Mouse (Mus musculus) mesoderm, embryonic 11.5 days (tissue): ENCODE measurements around the gene Casc3.
A peak's percentile ranks its signal among the peaks of the same experiment; 100 is the strongest.

Experiments
- DNase-seq: peaks from one replicate; pipeline ENCODE4 v3.0.0-alpha.2; 2012; ENCODE audit warnings: low read depth, low spot score

Gene Casc3

DNA sequence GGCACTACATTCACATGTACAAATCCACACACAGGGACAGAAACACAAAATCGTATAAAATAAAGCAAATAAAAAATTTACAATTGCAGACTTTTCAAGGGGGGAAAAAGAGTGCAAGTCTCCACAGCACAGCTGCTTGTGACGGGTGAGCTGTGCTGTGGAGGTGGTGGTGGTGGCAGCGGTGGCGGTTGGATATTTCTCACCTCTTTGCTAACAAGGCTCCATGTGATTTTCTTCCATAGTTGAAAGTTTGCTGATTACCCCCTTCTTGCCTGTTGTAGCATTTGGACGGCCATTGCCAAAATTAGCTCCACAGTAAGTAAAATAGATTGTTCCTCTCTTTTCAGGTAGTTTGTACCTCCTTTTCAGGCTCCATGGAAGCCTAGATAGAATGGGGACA, at the start of gene Casc3:
TSS of gene Casc3 (plus strand) at position 301 of the 400 bp plus-strand sequence.
- DNase-seq = no peak

DNA sequence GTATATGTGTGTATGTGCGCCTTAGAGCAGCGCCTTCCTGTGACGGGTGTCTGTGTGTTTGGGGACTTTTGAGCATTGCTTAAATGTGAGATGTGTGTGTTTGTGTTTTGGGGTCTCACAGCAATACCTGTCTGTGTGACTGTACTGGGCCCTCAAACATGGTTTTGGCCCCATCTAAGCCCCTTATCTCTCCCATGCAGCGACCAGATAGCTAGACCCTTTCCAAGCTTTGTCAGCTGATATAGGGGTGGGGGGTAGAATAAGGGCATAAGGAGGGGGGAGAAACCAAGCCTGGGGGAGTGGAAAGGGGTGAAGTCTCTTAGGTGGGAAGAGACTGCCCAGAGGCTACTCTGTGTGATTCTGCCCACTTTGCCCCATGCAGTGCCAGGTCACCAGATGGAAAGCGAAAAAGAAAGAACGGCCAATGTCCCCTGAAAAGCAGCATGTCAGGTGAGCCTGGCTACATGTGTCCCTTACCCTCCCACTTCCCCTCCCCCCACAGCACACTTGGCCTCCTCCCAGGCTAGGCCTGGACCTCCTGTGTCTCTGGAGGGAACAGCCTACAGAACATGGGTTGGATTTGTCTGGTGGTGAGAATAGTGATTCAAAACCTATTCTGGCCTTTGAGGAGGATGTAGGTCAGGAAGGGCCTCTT, 48.9 kb upstream of the Casc3 start:
- no peak for DNase-seq

DNA sequence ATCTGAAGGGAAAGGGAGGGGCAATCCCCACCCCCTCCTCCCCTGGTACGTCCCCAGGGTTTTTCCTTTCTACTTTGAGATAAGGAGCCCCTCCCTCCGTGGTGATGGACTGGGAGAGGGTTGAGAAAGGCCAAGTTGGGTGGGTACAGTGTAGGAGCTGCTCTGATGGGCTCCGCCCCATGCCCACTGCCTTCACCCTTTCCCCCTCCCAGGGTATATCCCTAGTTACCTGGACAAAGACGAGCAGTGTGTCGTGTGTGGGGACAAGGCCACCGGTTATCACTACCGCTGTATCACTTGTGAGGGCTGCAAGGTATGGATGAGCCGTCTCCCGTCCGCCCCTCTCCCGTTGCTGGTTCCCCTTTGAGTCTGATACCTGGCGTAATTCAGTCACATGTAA, 48.0 kb upstream of the Casc3 start:
- DNase-seq = no peak

DNA sequence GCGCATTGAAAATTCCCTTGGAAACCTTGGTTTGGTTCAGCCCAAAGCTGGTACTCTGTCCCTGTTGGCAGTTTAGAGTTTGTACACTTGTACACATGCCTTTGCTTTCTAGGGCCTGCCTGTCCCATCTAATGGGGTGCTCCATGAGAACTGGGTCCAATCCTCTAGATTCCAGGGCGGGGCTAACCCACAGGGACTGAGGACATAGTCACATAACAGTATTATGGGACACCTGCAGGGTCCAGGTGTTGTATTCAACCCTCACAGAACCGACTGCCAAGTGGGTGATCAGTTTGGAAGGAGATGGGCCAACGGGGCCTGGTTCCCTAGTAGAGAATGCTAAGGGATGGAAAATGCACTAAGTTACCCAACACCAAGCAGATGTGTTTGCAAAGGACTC, 42.8 kb upstream of the Casc3 start:
- DNase-seq = no peak

DNA sequence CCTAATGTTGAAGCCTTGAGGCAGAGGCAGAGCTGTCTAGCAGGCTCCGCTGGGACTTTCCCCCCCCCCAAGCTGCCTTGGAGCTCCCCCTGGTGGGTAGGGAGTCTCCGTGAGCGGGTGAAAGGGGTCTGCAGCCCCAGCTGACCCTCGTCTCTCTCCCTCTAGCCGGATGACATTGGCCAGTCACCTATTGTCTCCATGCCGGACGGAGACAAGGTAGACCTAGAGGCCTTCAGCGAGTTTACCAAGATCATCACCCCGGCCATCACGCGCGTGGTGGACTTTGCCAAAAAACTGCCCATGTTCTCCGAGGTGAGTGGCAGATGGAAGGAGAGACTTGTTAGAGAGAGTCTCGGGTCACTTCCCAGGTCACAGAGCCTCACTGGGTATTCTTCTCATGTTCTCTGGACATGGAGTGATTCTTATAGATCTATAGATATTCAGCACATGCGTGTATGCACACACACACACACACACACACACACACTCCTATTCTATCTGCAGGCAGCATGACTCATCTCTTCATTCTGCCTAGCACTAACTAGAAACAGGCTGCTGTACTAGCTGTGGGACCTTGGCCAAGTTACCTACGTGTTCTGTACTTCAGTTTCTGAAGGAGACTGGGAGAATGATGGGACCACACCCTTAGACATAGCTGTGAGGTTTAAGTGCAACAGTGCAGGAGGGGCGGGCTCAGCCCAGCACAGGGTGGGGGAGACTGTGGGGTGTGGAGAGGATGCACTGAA, 41.8 kb upstream of the Casc3 start:
- no peak for DNase-seq

DNA sequence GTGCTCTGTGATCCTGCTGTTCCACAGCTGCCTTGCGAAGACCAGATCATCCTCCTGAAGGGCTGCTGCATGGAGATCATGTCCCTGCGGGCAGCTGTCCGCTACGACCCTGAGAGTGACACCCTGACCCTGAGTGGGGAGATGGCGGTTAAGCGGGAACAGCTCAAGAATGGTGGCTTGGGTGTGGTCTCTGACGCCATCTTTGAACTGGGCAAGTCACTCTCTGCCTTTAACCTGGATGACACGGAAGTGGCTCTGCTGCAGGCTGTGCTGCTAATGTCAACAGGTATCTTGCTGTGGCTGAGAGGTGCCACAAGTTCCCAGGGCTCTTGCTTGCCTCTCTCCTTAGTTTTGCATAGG, 41.2 kb upstream of the Casc3 start:
- no peak for DNase-seq

DNA sequence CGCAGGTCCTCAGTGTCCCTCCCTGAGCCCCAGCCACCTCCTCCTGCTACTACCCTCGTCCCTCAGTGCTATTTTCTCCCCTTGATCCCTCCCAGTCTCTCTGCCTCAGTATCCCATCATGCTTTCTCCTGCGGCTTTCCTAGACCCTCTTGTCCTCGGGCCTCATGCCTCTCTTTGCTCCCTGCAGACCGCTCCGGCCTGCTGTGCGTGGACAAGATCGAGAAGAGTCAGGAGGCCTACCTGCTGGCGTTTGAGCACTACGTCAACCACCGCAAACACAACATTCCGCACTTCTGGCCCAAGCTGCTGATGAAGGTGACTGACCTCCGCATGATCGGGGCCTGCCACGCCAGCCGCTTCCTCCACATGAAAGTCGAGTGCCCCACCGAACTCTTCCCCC, 40.6 kb upstream of the Casc3 start:
- DNase-seq = no peak

DNA sequence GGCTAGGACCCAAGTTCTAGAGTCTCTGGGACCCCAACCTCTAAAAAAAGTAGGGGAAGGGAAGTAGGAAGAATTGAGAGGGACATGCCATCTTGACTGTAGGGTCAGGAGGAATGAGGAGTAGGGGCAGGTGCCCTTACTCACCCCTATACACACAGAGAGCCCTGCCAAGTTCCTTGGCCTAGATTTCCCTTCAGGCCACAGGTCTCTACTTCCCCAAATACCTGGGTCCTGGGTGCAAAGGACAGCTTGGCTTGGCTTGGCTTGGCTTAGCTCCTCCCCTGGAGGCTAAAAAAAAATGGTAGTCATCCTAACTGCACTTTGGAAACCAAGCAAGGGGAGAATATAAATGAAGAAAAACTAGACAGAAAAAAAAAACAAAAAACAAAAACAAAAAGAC, 40.0 kb upstream of the Casc3 start:
- no peak for DNase-seq

DNA sequence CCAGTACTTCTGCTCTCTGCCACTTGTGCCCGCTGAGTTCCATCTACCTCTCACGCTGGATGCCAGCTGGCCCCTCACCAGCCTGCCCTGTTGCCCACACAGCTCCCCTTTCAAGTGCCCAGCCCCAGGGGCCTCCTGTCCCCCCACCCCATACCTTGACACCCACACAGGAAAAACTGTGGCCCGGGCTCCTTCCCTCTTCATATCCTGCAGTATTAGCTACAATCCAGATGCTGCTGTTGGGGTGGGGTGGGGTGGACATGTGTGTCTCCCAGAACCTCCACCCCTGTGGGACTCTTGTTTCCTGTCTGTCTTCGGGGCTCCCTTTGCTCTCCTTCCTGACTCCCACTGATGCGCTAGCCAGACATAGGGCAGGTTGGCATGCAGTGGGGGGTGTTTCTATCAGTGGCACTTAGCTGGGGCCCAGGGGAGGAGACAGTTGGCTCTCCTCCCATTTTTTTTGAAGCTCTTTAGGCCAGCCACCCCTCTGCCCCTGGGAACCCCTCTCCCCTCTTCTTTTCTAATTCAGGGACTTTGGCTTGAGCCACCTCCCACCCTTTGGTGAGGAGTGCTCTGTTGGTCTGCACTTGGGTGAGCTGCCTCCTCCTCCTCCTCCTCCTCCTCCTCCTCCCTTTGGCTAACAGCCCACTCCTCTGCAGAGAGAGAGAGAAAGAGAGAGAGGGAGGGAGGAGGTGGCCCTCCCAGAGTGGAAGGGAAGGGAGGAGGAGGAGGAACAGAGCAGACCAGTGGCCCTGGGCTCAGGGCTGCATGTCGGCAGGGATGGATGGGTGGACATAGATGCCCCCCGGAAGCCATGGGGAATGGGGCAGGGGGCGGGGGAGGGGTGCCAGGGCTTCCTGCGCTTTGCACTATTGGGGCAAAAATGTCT, 39.0 kb upstream of the Casc3 start:
- DNase-seq = no peak

DNA sequence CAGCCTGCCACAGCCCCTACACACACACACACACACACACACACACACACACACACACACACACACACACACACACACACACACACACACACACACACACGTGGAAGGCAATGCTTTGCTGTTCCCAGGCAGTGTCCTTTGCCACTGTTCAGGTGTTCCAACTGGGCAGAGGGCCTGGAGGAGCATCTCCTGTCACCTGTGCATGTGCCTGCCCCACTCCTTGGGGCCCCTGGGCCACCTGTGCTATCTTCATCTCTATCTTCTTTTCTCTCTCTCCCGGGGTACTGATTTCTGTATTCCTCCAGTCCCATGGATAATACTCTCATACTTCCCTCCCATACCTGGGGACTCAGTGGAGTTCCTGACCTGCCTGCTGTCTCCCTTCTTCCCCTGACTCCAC, 38.4 kb upstream of the Casc3 start:
- DNase-seq = no peak

DNA sequence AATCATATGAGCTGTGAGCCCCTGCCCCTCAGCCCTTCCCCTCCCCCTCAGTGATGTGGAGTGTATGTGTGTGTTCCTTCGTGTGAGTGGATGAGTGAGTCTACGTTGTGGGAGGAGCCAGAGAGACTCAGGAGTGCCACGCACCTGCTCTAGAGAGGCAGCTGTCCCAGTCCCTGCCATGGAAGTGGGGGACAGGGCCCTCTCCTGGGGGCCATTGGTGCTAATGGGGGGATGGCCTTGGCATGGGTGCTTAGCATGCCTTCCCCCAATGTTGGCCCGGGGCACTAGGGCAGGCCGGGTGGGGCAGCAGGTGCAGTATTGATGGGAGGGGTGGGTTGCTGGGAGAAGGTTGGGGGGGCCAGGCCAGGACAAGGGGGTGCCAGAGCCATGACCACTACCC, 37.9 kb upstream of the Casc3 start:
- DNase-seq = no peak

DNA sequence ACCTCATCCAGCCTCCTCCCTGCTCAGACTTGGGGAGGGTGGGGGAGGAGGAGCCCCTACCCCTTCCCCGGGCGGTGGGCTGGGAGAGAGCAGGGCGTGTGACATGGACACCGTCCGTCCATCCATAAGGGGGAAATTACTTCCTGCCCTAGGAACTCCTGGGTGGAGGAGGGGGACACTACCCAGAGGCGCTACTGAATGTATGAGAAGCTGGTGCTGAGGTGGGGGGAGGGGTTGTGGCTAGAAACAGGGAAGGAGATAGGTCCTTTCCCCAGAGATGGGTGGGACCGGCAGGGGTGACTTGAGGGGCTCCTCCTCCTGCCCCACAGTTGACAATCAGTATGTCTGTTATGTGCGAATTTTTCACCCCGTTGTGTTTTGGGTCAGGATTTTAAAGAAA, 37.4 kb upstream of the Casc3 start:
- DNase-seq = peak; percentile 55

DNA sequence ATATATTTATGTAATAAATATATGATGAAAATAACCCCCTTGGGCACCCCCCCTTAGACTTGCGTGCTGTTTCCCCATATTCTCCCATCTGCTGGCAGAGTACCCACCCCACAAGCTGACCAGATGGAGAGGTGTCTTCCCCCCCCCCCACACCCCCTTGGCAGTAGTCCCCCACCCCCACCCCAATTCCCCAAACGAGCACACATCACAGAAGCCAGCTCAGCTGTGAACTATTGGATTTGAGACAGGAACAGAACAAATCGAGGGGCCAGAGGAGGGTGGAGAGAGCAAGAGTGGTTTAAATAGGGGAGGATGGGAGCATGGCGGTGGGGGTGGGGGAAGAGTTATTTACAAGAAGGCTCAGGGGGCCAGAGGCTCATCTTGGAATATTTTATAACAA, 37.0 kb upstream of the Casc3 start:
- DNase-seq = no peak

DNA sequence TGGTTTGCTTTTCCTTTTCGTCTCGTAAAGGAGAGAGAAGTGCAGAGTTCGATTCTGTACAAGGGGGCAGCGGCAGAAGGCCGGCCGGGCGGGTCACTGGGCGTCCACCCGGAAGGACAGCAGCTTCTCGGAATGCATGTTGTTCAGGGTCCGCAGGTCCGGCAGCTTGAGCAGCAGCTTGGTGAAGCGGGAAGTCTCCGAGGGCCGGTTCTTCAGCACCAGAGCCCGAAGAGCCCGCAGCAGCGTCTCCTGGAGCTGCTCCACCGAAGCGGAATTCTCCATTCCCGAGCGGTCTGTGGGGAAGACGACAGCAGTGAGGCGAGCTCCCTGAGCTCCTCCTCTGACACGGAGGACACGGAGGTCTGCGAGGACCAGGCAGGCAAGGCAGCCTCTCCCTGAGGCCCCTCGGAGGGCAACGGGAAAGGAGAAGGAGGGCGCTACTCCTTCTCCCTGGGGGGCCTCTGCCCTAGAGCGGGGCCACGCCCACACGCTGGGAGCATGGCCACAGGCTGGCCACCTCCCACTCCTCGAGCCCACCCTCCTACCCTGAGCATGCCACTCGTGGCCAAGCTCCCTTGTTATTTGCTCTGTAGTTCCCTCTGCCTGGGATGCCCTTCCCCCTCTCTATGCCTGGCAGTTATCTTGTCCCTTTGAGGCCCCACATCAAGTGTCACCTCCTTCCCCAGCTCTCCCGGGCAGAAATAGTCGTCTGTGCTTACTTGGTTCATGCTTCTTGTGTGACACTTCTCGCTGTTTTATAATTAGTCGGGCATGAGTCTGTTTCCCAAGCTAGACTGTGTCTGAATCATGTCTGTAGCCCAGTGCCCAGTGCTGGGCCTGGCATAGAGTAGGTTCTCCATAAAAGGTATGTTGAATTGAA, 36.3 kb upstream of the Casc3 start:
- no peak for DNase-seq

DNA sequence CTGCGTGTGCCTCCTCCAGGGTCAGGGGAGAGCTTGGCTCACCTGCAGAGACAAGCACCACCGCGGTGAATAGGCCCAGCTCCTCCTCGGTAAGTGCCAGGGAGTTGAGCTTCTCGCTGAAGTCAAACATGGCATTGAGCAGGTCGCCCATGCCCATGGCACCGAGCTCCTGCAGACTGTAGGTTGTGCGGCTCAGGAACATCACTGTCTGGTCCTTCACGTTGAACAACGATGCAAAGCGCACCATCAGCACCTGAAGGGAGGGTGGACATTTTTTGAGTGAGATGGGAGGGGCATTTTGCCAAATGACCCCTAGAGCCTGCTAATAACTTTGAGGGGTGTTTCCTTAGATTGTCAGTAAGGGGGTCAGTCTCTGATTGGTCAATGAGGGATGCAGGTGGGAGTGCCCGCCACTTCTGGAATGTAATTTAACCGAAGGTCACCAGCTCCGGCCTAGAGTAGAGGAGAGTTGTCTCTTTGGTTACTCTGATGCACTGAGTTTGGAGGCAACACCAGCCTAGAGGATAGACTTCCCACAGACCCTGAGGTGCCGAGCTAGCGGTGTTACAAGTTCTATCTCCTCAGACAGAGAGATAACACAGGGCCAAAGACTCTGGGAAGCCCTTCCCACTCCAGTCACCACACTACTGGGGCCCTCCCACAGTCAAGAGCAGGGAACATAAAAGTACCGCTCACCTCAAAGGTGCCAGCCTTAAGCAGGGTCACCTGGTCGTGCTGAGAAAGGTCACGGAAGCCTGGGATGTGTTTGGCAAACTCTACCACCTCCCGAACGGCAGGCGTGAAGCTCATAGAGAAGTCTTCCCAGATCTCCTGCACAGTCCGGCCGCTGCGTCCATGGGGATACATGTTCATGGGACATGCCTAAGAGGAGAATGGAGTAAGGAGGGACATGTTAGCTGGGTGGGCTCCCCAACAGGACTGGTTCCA, 35.4 kb upstream of the Casc3 start:
- DNase-seq = no peak

DNA sequence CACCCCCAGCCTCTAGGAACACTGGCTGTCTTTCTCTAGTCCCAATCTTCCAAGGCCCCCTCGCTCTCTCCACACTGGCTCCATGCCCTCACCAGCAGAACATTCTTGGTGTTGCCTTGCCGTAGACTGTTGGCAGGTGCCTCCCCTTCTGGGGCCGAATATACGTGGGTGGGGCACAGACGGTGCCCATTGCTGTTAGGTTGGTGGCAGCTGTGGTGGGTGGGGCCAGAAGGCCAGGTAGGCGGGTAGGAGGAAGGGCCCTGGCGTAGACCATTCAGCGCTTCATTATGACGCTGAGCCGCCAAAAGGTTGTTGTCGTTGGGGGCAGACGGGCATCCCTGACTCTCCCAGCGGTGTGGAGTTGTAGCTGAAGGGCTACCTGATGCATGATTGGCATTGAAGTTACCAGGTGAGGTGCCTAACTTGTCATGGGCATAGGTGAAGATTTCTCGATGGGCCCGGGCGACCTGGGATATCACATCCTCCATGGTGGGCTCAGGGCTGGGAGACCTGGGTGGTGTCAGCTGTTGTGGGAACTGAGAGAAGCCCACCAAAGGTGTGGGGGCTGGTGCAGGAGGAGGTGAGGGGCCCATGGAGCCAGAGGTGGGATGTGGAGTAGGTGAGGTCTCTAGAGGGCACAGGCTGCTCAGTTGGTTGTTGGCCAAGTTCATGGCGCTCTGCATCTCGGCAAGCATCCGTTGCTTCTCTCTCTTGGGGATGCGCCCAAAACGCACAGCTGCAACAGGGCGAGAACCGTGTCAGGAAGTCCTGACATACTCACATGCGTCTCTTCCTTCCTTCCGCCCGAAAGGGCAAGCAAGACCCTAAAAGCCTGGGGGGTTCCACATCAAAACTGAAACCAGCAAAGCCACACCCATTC, 34.4 kb upstream of the Casc3 start:
- DNase-seq = no peak

DNA sequence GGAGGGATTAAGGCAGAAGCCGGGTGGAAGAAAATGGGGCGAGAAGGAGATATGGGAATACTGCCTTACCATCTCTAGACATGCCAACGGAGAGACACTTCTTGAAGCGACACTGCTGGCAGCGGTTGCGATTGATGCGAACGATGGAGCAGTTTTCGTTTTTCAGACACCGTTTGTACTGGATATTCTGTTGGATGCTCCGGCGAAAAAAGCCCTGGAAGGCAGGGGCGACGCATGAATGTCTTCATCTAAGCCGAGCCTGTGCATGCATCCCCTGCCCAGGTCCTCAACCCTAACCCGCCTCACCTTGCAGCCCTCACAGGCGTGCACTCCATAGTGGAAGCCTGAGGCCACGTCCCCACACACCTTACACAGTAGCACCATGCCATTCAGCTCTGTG, 33.6 kb upstream of the Casc3 start:
- DNase-seq = no peak

DNA sequence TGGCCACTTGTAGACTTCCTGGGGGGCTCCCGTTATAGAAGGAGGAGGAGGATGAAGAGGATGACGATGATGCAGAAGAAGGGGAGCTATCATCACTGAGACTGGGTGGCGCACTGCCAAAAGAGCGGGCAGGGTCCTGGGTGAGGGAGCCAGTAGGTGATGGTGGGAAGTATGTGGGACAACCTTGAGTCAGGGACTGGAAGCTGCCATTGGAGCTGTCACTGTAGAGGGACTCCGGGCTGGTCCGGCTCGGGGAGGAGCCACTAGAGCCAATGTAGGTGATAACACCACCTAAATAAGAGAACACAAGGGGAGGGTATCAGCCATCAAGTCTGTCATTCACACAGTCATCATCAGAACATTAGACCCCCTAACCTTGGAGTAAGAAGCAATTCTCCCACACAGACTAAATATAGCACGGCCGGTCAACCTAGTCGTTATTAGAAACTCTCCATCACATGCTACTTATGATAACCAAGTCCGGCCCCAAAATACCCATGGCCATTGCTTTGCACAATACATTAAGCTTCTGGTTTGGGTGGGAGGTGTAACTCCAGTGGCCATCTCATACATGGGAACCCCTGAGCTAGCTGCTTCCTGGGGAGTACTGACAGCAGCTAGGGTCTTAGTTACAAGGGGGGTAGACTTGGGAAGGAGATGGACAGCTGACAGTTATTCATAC, 32.7 kb upstream of the Casc3 start:
- DNase-seq = no peak

DNA sequence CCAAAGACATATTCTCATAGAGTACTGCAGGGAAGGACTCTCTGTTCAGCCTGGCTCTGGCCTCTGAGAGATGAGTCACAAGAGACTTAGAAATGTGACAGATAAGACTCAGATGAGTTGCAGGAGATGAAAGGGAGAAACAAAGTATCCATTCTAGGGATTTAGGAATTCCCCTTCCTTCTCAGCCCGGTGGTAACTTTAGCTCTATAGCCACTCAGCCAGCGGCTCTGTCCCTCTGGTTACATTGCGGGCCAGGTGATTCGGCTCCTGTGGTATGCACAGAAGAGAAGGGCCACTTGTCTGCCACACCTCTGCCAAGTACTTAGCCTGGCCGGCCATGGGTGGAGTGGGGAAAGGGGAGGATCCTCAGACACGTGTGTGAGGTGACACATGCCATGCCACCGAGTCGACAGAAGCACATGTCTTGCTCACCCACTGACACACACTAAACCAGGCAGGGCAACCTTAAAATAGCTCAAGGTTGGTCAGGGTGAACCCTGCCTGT, 32.0 kb upstream of the Casc3 start:
- DNase-seq = no peak
